Mouse (Mus musculus) right cerebral cortex, postnatal 36 days (tissue): Measurements from ENCODE around the gene Amfr.

ENCODE experiments used
- DNase-seq, 2 experiments: peaks; one replicate each; pipeline ENCODE4 v3.0.0; 2022; ENCODE audit warnings: low spot score in 2 of 2, mixed read lengths in 1 of 2

Amfr gene

DNA sequence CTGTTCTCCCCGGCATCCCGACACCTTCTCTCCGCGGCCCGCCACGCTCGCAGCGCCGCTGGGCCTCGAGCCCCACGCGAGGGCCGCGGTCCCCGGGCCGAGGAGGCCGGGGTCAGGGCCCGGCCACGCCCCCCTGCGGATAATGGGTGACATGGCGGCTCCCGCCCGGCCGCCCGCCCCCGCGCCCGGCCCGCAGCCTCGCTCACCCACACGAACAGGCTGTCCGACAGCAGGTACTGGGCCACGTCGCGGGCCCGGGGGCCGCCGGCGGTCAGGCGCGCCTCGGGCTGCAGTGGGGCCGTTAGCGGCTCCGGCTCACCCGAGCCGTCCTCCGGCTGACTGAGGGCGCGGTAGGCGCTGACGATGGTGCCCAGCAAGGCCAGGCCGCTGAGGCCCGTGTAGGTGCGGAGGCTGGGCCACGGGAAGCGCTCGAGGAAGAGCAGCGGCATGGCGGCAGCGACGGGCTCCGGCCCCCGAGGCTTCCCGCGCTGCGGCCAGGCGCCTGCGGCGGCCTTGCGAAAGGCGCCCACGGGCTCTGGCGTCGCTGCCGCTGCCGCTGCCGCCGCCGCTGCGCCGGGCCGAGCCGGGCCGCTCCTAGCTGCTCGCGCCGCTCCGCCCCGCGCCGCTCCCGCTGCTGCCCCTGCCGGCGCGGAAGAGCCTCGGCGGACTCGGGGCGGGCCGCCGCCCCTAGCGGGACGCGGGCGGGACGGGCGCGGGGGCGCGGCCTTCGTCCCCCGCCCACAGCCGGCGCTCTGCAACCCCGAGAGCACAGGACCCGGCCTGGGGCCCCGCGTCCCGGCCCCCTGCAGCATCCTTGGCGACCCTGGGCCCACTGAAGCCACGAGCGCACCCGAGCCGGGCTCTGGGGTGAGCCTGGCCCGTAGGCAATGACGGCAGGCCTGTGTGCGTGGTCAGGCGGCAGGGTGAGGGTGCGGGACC is at the start of gene Amfr:
TSS of gene Amfr (minus strand) at position 830 of the 939 bp plus-strand sequence.
- peak; percentile 30 to 38 for DNase-seq

DNA sequence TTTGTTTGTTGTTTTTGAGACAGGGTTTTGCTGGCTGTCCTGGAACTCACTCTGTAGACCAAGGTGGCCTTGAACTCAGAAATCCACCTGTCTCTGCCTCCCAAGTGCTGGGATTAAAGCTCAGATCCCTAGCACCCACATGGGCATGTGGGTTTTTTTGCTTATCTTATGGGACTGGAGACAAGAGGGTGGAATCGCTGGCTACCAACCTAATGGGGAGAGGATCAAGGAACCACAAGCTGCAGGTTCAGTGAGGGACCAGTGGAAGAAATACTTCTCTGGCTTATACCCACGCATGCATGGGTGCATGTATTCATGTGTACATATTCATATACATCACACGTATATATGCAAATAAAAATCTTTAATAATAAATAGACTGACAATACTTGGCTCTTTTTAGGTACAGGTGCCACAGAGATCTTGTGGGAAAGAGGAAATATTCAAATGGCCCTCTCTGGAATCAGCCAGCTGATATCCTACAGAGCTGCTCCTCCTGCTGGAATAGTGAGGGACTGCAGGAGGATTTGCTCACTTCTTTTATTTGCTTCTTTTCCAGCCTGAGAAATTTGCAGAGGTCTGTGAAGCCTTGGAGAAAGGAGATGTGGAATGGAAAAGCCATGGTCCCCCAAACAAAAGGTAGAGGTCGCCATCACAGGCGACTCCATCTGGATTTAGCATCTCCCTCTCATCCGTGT is 44.7 kb upstream of the Amfr start:
- DNase-seq = peak in 1 of 2 experiments; percentile 9

DNA sequence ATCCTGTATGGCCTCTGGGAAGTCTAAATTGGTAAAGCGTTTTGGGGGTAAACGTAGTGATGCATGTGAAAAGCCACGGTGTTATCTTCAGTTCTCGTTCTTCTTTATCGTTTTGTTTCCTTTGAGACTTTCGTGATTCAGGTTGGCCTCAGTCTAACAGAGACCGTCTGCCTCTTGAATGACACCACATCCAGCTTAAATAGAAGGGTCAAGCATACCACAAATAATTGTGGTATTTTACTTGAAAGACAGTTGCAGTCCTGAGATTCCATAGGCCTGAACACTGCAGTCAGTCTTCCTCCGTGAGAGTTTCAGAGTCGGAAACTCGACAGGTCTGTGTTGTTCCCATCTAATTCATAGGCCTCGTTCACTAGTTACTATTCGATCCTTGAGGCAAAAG is 40.1 kb upstream of the Amfr start:
- DNase-seq = no peak

DNA sequence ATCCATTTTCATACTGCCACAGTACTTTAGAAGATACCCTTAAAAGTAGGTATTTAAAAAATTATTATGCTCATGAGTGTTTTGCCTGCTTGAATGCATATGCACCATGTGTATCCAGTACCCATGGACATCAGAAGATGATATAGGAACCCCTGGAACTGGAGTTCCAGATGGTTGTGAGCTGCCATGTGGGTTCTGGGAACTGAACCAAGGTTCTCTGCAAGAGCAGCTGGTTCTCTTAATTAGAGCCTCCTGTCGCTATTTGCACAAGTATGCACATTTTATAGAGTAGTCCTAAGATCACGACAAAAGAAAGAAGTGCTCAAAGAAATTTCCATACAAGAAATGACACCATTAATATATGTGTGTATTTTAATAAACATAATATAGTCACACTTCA is 35.2 kb upstream of the Amfr start:
- DNase-seq = no peak

DNA sequence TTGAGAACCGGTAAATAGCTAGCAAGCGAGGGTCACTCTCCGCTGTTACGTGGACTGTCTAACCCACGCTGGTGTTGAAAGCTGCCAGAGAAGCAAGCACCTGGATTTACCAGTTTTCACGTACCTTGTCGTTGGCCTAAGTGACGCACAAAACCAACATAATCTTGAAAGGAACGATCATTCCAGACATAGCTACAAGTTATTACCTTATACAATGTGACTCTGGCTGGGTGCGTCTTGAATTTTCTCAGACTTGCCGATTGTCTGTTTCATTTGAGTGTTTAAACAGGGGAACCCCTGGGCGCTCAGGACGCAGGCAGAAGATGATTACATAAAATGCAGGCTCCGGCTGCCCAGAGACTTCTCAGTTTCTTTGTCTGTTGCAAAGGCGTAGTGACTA is 25.2 kb upstream of the Amfr start:
- DNase-seq = no peak

DNA sequence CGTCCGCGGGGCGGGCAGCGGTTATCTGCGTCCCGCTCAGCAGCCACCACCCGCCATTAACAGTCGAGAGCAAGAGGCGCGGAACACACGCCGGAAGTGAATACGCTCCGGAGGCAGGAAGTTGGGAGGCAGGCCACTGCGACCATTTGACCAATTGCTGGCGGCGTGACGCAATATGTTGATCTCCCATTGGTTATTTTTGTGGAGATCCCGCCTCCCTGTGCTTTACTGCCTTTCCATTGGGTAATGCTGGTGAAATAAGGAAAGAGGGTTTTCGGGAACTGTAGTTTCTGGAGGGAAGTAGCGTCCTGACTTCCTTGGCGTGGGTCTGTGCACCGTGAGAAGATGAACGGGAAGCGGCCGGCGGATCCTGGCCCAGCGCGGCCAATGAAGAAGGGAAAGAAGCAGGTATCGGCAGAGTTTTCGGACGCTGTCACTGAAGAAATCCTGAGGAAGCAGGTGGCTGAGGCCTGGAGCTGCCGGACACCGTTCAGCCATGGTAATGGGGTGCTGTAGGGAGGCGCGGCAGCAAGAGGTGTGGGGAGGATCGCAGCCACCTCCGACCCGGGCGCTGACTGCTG is 24.4 kb upstream of the Amfr start, which contains the start of the genes Nudt21 and Ogfod1:
TSS of gene Nudt21 (minus strand) at position 88 of the 581 bp plus-strand sequence.
TSS of gene Ogfod1 (plus strand) at position 255 of the 581 bp plus-strand sequence.
- peak; percentile 94 to 97 for DNase-seq

DNA sequence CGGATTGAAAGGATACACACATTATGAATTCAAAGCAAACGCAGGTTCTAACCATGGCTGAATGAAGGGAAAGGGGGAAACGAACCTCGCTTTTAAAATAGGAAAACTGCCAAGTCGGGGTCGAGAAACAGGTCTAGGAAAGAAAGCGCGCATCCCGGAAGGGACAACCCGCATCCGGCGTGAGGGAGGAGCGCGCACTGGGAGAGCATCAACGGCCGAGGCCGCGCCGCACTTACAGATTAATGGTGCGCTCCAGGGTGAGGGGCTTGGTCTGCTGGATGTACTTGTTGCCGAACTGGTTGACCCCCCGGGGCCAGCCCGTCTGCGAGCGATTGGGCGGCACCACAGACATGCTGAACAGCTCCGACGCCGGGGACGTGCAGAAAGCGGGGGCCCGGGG is 23.9 kb upstream of the Amfr start:
- DNase-seq = peak; percentile 57 to 61

DNA sequence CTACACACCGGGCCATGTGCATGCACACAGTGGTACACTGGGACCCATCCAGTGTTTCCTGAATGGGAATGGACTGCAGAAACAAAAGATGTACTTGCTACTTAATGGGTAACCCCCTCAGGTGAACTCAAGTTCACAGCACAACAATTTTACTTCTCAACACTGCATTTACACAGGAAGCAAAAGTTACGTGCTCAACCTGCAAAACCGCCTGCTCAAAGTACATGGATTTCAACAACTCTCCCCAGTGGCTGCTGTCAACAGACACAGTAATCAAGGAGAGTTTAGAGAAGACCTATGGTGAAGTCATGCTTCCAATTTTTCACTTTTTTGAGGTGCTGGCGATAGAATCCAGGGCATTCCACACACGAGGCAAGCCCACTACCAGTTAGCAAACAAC is 22.6 kb upstream of the Amfr start:
- no peak for DNase-seq

DNA sequence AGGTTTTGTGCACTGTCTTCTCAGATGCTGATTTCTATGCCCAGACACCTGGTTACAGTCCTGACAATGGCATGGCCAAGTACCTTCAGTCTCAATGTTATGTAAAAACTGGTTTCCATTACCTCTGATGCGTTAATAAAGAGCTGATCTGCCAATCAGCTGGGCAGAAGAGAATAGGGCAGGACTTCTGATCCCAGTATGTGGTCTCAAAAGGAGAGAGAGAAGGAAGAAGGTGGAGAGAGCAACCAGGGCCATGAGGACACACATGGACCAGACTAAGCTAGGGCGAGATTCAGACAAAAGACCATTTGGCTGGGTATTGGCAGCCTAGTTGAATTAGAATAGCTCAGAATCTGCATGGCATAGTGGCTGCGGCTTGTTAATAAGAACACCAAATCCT is 21.0 kb upstream of the Amfr start:
- DNase-seq = no peak

DNA sequence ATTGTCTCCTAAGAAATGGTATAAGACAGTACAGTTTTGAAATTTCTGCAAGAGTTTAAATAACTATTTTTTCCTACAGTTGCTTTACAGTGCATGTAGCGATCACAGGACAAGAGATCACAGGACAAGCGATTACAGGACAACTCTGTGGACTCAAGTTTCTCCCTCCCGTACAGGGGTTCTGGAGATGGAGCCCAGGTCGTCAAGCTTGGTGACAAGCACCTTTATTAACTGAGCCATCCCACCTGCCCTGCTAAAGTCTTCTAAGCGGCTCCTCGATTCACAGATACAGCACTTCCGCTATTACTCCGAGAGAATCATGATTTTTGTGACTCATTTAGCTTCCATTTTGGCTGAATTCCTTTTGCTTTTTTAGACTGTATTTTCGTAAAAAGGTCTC is 17.1 kb upstream of the Amfr start:
- no peak for DNase-seq

DNA sequence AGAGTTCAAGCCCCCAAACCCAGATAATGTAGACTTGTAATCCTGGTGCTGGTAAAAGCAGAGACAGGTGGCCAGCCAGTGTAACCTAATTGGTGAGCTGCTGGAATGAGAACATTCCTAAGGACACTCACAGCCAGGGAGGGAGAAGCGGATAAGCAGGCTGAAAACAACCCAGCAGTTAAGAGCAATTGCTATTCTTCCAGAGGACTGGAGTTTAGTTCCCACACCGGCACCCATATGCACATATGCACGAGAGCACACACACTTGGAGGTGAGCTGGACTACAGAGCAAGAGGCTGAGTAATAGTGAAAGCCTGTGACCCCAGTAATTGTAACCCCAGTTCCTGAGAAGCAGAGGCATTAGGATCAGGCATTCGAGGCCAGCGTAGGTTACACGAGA is 11.3 kb upstream of the Amfr start:
- no peak for DNase-seq

DNA sequence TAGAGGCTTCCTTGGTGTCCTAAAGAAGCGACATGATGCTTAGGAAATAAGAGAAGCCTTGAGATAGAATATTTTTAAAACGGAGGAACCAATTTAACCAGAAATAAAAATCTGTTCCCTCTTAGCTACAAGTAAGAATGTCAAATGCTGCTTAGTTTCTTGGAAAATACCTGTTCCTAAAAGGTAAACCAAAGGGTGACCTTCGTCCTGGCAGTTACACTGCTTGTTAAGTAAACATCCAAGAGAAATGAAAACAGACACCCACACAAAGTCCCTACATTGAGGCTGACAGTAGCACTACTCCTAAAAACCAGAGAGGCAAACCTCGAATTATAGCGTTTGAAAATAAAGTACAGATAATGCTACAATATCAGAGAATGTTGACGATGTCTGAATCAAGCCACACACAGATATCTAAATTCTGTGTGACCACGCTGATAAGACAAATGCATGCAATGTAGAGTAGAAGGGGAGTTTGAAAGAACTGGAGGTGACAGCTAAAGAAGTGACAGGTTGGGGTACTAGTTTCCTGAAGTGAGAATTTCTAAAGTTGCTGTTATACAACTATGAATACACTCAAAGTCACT is 477 bp upstream of the Amfr start:
- DNase-seq = no peak

DNA sequence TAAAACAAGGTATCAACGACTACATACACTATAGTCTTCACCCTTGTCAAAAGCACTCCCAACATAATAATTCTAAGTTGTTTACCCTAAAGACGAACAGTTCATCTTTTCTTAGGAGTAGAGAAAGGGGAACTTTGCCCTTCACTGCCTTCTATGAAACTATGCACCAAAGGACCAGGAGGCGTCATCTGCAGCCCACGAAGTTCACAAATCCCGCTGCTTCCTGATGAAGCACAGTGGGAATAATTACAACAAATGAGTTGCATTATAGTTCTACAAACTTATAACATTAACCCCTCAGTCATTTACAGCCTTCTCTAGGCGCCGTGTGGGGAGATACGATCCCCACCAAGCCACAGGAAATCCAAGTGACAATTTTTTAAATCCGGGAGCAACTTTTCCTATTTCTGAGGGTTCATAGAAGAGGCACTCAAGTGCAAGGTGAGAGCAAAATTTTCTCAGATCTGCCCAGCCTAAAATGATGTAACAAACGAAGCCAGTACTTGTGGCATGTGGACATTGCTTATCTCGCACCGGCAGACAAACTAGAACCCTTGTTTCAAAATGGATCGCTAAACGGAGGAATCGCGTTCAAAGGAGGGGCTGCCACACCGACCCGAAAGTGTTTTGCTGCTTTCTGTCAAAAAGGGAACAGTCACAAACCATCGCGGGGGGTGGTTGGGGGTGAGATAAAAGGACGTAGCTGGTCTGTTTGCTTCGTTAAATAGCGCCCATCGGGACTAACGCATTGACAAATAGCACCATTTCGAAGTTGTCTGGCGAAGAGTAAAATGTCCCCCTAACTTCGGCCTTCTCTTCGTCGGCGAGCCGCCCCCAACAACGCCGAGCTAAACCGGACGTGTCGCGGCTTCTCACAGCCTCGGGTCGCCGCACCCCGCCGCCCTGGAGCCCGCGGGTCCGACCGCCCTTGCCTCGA is 1.3 kb downstream of the Amfr start:
- DNase-seq = no peak

DNA sequence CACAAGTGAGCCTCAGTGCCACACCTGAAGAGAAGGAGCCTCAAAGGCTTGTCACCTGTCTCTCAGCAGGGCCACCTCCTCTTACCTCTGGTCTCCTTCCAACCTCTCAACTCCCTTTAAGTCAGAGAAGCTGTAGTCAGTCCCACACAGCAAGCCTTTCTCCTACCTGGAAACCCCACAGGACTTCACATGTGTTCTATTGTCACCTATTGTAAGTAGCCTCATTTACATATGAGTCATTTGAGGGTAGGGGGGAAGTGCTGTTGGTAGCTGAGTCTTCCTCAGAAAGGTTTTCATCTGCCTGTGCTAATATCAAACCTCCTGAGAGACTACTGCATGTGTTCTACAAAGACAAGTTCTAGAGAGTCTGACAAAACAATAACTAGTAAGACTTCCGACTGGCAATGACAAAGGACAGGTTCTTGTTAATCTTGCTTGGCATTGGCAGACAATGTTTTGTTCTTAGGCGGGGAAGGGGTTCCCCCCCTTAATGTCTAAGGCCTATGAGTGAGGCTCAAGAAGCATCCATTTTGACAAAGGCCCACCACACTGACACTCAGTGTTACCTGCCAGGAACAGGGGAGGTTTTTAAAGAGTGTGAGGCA is 2.4 kb downstream of the Amfr start:
- no peak for DNase-seq

DNA sequence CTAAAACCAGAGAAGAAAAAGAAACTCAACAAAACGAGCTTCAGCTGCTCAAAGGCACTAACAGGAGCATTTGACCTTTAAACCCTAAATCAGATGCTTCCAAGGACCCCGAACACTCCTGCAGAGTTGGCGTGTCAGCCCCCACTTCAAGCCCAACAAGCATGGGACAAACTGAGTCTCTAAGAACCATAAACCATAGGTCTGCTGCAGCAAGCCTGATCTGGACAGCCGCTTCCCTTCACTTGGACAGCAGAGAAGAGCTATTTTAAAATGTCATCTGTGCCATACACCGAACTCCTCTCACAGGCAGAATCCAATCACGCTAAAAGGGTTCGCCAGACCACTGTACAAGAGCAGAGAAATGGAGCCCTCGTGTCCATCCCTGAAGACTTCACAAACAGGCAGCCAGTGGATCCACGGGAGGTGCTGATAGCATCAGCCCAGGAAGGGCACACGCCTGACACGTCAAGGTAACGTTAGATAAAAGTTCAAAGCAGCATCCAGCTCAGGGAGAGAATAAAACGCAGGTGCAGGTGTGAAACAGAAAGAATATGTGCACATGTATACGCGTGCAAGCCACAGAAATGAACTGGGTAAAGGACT is 3.3 kb downstream of the Amfr start:
- no peak for DNase-seq

DNA sequence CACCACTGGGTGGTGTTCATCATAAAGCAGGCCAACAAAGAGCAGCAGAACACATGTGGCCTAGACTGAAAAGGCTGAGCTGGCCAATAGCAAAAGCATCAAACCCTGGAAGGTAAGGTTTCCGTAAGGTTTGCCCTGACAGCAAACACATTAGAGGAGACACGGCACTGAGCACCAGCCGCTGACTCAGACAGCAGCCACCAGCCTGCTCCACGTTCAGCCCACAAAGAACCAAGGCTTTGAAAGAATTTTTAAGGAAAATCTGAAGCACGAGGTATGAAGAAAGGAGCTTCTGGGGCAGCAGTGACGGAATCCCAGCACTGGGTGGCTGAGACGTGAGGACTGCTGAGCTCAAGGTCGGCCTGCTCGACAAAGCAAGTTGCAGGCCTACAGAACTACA is 8.5 kb downstream of the Amfr start:
- no peak for DNase-seq

DNA sequence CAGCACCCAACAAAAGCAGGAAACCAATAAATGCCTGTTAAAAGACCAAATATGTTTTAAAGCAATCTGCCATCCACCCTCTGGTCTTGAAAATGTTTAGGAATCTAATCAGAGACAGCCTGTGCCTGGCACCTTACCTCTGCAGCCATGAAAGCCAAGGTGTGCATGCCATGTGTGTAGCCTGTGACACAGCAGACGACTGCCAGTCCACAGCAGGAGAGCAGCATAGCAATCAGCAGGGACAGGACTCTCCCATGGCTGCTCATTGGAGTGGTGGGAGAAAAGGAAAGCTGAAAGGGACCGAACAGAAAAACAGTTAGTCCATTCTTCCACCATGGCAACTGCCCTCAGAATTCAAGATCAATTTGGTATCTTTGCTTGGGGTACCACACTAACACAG is 13.7 kb downstream of the Amfr start:
- no peak for DNase-seq

DNA sequence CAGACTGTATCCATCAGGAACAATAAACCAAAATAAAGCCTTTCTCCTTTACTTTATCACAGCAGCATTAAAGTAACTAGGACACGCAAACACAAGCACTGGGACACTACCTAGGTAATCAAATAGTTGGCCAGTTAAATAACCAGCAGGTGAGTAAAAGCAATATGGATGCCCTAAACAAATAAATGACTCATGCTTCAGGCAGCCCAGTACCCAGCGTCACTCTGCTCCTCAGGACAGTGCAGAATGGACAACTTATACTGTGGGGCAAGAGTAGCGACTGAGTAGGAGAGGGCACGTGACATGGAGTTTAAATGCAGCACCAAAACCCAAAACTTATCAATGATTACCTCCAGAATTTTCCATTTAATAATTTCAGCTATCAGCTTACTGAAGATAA is 22.9 kb downstream of the Amfr start:
- no peak for DNase-seq

DNA sequence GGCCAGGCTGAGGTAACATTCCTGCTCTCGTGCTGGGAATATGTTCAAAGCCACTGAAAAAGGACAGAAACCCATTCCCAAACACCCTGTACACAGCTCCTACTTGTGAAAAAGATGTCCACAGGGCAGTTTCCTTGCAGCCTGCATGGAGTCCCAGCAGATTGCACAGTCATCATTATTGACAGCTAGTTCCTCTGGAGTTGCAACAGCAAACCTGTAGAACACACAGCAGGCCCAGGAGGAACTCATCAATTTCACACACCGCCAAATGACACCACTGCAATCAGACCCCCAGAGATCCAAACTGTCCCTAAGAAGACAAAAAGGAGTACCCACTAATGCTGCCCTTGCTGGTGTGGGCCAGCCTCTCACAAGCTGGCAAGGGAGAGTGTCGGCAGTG is 27.9 kb downstream of the Amfr start:
- DNase-seq = no peak

DNA sequence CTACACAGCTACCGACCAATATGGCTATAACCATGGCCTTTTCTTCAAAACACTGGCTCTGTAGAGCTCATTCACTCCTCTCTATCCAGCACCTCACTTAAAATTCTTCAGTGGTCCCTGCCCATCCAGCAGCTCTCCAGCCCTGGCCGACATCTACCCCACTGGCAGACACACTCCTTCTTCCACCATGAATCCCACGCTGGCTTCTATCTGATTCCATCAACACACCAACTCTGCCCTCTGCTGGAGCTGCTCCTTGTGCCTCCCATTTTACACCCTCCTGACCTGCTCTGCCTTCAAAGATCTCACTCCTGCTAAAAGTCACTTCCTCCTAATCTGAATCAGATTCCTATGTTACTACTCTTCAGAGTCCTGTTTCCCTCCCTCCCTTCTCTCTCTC is 28.8 kb downstream of the Amfr start:
- DNase-seq = no peak
